Mouse (Mus musculus) ES-E14 (cell line): ENCODE measurements around the gene Vps41.

ENCODE experiments used
- CHD2 ChIP-seq: IDR thresholded peaks from 2 replicates; pipeline ENCODE4 v1.6.1; 2014; ENCODE audit warnings: mild to moderate bottlenecking, low read depth, low read length, inconsistent platforms
- ZC3H11A ChIP-seq: IDR thresholded peaks from 2 replicates; pipeline ENCODE4 v1.6.1; 2012; ENCODE audit warnings: low read depth, mild to moderate bottlenecking, inconsistent platforms, low read length, borderline replicate concordance

DNA sequence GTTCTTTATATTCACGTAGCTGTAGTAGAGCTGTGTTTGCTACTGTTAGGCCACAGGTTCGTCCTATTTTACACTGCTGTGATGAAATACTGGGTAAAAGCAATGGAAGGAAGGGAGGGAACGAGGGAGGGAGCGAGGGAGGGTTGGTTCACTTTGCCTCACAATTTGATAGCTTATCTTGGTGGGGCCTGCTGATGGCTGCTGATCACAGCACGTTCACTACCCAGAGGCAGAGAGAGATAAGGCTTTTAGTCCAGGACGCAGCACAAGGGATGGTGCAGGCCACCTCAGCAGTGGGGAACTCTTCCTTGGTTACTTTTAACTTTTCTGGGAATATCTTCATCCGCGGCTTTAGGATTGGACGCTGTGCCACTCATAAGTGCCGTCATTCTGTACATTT lies 109.9 kb downstream of the Vps41 start:
- TF ChIP-seq CHD2: no peak
- no peak for TF ChIP-seq ZC3H11A
